Mouse (Mus musculus) ES-E14 (cell line): ENCODE results near the gene Fahd1.

Experiments
- CHD2 ChIP-seq: IDR thresholded peaks from 2 replicates; pipeline ENCODE4 v1.6.1; 2014; ENCODE audit warnings: mild to moderate bottlenecking, low read depth, low read length, inconsistent platforms
- HCFC1 ChIP-seq: IDR thresholded peaks from 2 replicates; pipeline ENCODE4 v1.6.1; 2012; ENCODE audit warnings: low read length, inconsistent platforms, borderline replicate concordance; ENCODE audit not compliant: insufficient read depth
- MAFK ChIP-seq: IDR thresholded peaks from 2 replicates; pipeline ENCODE4 v1.6.1; 2014; ENCODE audit warnings: mild to moderate bottlenecking, low read depth, low read length, inconsistent platforms; ENCODE audit not compliant: insufficient read depth
- ZNF384 ChIP-seq: IDR thresholded peaks from 2 replicates; pipeline ENCODE4 v1.6.1; 2012; ENCODE audit warnings: low read depth, low read length, inconsistent platforms

DNA sequence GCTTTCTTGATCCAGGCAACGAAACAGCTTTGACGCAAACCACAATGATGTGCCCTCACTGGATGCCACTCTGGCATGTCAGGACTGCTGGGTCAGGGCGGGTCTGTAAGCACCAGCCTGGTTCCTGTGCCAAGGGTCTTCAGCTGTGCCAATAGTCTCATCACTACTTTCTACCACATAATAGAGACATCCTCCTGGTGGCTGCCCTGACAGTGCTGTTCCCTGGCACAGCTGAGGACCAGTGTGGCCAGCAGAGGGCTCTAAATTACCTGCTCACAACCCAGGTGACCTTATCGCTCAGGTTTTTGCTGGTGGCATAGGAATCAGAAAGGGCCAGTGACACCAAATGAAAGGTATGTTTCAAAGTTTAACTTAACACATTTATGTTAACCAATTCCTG is 9.0 kb downstream of the Fahd1 start:
- TF ChIP-seq HCFC1 = no peak
- TF ChIP-seq MAFK = no peak
- TF ChIP-seq ZNF384 = no peak
- no peak for TF ChIP-seq CHD2
